Mouse (Mus musculus): ENCODE results near the gene Mfsd4b5.

- no peak for TF ChIP-seq CTCF (IDR thresholded peaks at IDR 0.05; ENCODE audit: low read depth, low read length)
- TF ChIP-seq EP300 (IDR thresholded peaks at IDR 0.05; ENCODE audit: insufficient read depth, low read depth, low read length) = no peak
Observed at GRCm38 (mm10) chr10:39978231-39978630, 8.2 kb downstream of the Mfsd4b5 start.
